Mouse (Mus musculus): ENCODE measurements around the gene Lrtm1. TPM values are rescaled to one million over a fixed set of nuclear protein-coding genes. Genes with fewer than 3 reads are reported as not detected.

Gene Lrtm1
- not detected in 2 replicates for polyA plus RNA-seq (2015; fragmentation: Nextera tagmentation; extraction: Ambion mirVana)

DNA sequence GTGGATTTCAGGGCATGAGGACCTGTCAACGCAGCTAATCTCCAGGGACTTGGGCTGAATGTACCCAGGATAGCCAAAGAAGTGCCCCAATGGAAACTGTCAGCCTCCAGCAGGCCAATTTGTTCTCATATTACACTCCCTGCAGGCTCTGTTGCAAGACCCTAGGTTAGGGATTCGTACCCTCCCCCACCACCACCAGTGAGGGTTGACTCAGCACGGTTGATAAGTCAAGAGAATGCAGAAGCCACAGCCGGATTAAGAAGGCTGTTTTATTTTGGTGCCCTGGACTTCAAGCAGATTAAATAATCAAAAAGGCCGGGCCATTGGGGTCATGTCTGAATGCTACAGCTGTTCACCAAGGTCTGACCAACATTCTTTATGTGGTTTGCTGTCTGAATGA is at the start of gene Lrtm1:
TSS of gene Lrtm1 (plus strand) at position 326 of the 400 bp plus-strand sequence.
- H3K4me3 ChIP-seq (replicated peaks), result no peak within 1 kb of the TSS
- WGBS, result 25% methylated on average over 5 of the region's 5 CpGs
- no peak for ATAC-seq
- no peak within 1 kb of the TSS for H3K27ac ChIP-seq
- H3K9ac ChIP-seq, result no peak within 1 kb of the TSS
- no peaks in the 10 kb centered on the region for H3K9me3 ChIP-seq
- H3K36me3 ChIP-seq, result no peaks in the 10 kb centered on the region
- H3K4me2 ChIP-seq (replicated peaks), result no peak within 1 kb of the TSS
- no peaks in the 10 kb centered on the region for H3K27me3 ChIP-seq (replicated peaks)
- H3K4me1 ChIP-seq (replicated peaks), result no peaks in the 10 kb centered on the region

DNA sequence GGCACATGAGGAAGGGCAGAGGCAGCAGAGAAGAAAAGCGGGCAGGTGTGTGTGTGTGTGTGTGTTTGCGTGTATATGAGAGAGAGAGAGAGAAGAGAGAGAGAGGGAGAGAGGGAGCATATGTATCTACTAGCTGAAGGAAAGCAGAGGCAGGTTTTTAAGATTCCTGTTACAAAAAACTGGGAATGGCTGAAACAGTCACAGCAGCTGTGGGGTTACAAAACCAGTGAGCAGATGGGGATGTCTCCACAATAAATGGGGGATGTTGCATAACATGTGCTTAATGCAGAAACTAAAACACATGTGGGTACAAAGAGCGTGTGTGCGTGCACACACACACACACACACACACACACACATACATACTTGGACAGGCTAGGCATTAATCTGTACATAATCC is 48.8 kb upstream of the Lrtm1 start:
- WGBS, result 84% methylated on average over 4 of the region's 4 CpGs
- H3K9ac ChIP-seq, result no peak overlapping the region

DNA sequence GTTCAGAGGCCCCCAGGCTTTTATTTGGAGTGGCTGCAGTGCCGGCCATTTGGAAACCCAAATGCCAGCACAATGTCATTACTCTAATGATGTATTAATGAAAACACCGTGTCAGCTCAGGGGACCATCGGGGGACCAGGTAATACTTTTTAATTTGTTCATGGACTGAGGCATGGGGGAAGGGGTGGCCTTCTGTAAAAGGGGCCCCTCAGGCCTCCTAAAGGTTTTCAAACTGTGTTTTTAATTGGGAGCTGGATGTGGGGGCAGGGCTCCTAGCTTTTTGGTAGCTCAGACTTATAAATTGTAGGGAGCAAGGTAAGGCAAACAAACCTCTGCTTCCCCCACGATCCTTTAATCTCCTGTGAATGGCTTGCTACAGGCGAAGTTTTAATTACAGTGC is 45.4 kb upstream of the Lrtm1 start:
- no peaks in the 10 kb centered on the region for H3K9me3 ChIP-seq
- WGBS, result 39% methylated on average over 5 of the region's 5 CpGs
- H3K9ac ChIP-seq, result no peak overlapping the region
- no peak overlapping the region for H3K4me3 ChIP-seq (replicated peaks)
- H3K4me2 ChIP-seq (replicated peaks), result no peak overlapping the region
- H3K4me1 ChIP-seq (replicated peaks), result no peaks in the 10 kb centered on the region
- no peaks in the 10 kb centered on the region for H3K27me3 ChIP-seq (replicated peaks)
- H3K27ac ChIP-seq, result no peak overlapping the region
- no peaks in the 10 kb centered on the region for H3K36me3 ChIP-seq
- no peak for ATAC-seq

More for the DNA sequence above, 48.8 kb upstream of the Lrtm1 start:
- no peaks in the 10 kb centered on the region for H3K27me3 ChIP-seq (replicated peaks)
- ATAC-seq, result no peak
- no peaks in the 10 kb centered on the region for H3K36me3 ChIP-seq
- no peaks in the 10 kb centered on the region for H3K4me1 ChIP-seq (replicated peaks)
- H3K4me2 ChIP-seq (replicated peaks), result no peak overlapping the region
- H3K9me3 ChIP-seq, result no peaks in the 10 kb centered on the region
- no peak overlapping the region for H3K27ac ChIP-seq
- H3K4me3 ChIP-seq (replicated peaks), result no peak overlapping the region

DNA sequence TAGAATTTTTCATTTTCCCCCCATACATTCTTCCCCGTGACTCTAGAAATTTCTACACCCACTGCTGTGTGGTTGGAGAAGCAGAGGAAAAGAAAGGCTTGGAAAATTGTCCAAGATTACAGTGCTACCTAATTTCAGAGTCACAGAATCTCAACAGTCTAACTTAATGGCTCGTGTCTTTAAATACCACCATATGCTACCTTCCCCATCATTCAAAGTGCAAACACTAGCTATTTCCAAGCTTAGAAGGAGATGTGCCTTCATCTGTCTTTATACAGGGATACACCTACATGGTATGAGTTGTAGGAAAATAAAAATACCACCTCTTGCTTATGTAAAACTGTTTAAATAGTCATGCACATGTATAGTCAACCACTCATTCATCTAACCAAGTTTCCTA is 38.8 kb upstream of the Lrtm1 start:
- Histone ChIP-seq H3K27ac (no peak overlapping the region), H3K4me2 (replicated peaks) (no peak overlapping the region), H3K36me3 (no peaks in the 10 kb centered on the region), H3K27me3 (replicated peaks) (no peaks in the 10 kb centered on the region), H3K9me3 (no peaks in the 10 kb centered on the region), H3K4me3 (replicated peaks) (no peak overlapping the region), H3K9ac (no peak overlapping the region), H3K4me1 (replicated peaks) (no peaks in the 10 kb centered on the region)
- no peak for ATAC-seq
- 94% methylated on average over 2 of the region's 2 CpGs for WGBS

DNA sequence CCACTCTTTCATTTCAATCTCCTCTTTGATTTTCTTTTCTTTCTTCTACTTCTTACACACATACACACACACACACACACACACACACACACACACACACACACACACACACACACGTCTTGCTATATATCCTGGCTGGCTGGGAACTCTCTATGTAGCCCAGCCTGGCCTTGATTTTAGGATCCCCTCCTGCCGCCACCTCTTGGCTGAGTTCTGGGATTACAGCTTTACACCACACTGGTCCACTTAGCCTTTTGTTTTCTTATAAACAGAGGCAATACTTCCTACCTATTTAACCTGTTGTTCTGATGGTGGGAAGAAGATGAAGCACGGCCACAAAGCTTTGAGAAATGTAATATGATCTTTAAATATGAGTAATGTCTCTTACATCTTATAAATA is 37.5 kb upstream of the Lrtm1 start:
- no peak for ATAC-seq
- Histone ChIP-seq H3K4me1 (replicated peaks) (no peaks in the 10 kb centered on the region), H3K4me3 (replicated peaks) (no peak overlapping the region), H3K9me3 (no peaks in the 10 kb centered on the region), H3K27me3 (replicated peaks) (no peaks in the 10 kb centered on the region), H3K27ac (no peak overlapping the region), H3K4me2 (replicated peaks) (no peak overlapping the region), H3K36me3 (no peaks in the 10 kb centered on the region), H3K9ac (no peak overlapping the region)
- WGBS, result 33% methylated on average over 3 of the region's 3 CpGs

DNA sequence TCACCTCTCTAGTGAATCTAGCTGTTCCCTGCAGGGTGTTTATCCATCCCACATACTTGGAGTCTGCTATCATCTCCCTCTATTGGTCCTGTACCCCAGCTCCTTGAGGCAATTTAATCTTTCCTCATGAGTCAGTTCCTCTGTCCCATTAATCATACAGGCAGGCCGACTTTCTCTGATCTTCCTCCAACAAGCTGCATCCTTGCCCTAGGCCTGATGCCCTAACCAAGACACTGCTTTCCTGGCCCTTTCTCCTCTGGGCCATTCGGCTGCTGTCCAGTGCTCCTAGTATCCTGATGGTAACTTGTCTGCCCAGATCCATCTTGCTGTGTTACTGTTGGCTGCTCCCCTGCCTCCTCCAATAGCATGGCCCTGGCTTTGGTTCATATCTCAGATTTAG is 33.7 kb upstream of the Lrtm1 start:
- no peaks in the 10 kb centered on the region for H3K9me3 ChIP-seq
- H3K4me1 ChIP-seq (replicated peaks), result no peaks in the 10 kb centered on the region
- no peak overlapping the region for H3K4me3 ChIP-seq (replicated peaks)
- WGBS, result 65% methylated on average over 2 of the region's 2 CpGs
- ATAC-seq, result no peak
- H3K36me3 ChIP-seq, result no peaks in the 10 kb centered on the region
- H3K9ac ChIP-seq, result no peak overlapping the region
- no peaks in the 10 kb centered on the region for H3K27me3 ChIP-seq (replicated peaks)
- H3K27ac ChIP-seq, result no peak overlapping the region
- no peak overlapping the region for H3K4me2 ChIP-seq (replicated peaks)

DNA sequence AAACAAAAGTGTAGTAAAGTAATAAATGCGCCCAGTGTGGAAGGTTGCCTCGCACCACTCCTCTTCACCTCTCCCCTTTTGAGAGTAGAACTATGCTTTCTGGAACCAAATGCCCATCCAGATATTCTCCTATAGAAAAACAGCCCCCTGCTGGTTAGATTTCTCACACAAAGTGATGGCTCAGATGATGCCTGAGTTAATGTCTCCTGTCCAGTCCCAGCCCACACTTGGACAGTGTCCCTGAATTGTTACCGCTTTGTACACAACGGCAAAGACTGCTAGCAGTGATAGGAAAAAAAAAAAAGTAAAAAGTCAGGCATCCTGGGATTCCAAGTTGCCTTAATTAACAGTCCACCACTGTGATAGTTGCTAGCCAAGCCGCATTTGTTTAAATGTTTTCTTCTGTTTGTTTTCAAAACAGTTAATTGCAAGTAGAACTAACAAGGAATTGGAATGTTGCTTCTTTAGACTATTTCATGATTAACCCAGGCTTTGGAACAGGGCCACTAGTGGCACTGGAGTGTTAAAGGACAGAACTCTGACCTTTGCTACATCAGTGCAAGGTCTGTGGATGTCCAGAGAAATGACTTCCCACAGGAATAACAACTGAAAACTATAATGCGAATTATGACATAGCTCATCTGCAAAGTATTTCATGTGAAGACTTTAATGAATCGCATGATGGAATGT is 29.7 kb upstream of the Lrtm1 start:
- H3K36me3 ChIP-seq, result no peaks in the 10 kb centered on the region
- no peaks in the 10 kb centered on the region for H3K27me3 ChIP-seq (replicated peaks)
- H3K9me3 ChIP-seq, result no peaks in the 10 kb centered on the region
- H3K27ac ChIP-seq, result no peak overlapping the region
- H3K4me3 ChIP-seq (replicated peaks), result no peak overlapping the region
- WGBS, result 78% methylated on average over 7 of the region's 7 CpGs
- H3K9ac ChIP-seq, result no peak overlapping the region
- no peak overlapping the region for H3K4me2 ChIP-seq (replicated peaks)
- H3K4me1 ChIP-seq (replicated peaks), result no peaks in the 10 kb centered on the region
- no peak for ATAC-seq

DNA sequence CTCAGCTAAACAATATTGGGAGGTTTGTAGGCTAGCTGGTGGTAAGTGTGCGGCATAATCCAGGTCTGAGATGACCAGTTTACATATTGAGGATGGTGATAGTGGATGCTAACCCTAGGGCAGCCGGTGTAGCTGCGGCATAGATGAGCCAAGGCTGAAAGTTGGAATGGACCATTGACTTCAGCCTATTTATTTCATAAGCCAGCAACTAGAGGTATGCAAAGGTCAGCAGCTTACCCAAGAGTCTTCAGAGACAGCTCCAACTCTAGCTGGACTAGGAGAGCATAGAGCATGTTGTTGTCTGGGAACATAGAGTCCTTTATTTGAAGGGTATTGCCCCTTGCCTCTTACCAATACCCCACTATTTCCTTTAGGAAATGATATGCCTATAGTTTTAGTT is 21.4 kb upstream of the Lrtm1 start:
- H3K9me3 ChIP-seq, result no peaks in the 10 kb centered on the region
- H3K4me3 ChIP-seq (replicated peaks), result no peak overlapping the region
- H3K27ac ChIP-seq, result no peak overlapping the region
- H3K9ac ChIP-seq, result no peak overlapping the region
- H3K27me3 ChIP-seq (replicated peaks), result no peaks in the 10 kb centered on the region
- no peak overlapping the region for H3K4me2 ChIP-seq (replicated peaks)
- 96% methylated on average over 3 of the region's 3 CpGs for WGBS
- no peaks in the 10 kb centered on the region for H3K36me3 ChIP-seq
- no peaks in the 10 kb centered on the region for H3K4me1 ChIP-seq (replicated peaks)
- ATAC-seq, result no peak

DNA sequence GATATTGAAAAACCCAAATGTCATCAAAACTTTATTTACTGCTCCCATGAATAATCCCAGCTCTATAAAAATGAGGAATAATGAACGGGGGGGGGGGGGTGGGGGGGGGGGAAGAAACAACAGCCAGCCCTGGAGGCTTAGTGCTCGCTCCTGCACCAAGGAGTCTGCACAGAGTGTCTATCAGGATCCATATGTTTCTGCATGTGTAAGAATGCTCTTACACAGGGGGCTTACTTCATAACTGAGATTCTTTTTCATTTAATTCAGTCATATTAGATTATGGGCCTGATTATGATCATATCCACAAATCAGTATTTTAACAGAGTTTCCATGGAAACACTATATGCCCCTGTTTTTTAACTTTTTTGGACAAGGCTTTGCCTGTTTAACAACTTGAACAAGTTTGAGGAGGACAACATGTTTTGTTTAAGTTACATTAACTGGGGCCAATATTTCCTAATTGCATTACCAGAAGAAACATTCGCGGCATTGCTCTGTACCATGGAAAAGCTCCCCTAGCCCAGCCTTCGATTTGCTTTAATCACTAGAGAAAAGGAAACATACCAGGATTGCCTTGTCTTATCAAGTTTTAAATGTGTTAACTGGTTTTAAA is 12.7 kb upstream of the Lrtm1 start:
- Histone ChIP-seq H3K4me2 (replicated peaks) (no peak overlapping the region), H3K4me3 (replicated peaks) (no peak overlapping the region), H3K4me1 (replicated peaks) (no peaks in the 10 kb centered on the region), H3K27ac (no peak overlapping the region), H3K9ac (no peak overlapping the region), H3K36me3 (no peaks in the 10 kb centered on the region), H3K9me3 (no peaks in the 10 kb centered on the region), H3K27me3 (replicated peaks) (no peaks in the 10 kb centered on the region)
- WGBS, result 80% methylated on average over 5 of the region's 5 CpGs
- no peak for ATAC-seq

DNA sequence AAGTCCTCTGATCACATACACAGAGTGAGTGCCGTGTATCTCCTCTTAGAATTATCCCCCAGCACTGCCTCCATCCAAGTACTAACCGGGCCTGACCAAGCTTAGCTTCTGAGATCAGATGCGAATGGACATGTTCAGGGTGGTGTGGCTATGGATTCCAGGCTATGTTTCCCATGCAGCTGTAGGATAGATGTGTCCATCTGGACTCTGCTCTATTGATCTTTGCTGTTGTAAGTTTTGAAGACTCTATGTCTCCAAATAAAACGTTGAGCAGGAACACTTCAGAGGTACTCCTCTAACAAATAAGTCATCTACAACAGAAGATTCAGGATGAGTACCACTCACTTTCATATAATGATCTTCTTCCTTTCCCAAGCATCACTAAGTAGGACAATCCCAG is 8.4 kb upstream of the Lrtm1 start:
- Histone ChIP-seq H3K27ac (no peak overlapping the region), H3K9me3 (no peaks in the 10 kb centered on the region), H3K4me1 (replicated peaks) (no peaks in the 10 kb centered on the region), H3K27me3 (replicated peaks) (no peaks in the 10 kb centered on the region), H3K4me3 (replicated peaks) (no peak overlapping the region), H3K9ac (no peak overlapping the region), H3K4me2 (replicated peaks) (no peak overlapping the region), H3K36me3 (no peaks in the 10 kb centered on the region)
- no peak for ATAC-seq
- 93% methylated on average over 4 of the region's 4 CpGs for WGBS

DNA sequence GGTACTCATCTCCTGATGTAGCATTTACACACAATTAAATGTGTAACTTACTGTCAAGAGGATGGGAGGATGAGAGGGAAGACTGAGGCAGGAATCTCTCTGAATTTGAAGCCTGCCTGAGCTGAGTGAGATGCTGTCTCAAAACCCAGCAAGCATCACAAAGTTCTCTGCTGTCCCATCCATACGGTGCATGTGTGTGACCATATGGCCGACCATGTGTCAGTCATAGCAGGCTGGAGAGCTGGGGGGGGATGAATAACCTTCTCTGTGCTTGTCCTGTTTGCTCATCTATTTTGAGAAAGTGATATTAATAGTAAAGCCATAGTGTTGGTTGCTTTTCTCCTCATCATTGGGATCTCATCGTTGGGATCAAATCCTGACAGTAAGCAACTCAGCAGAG is 4.8 kb upstream of the Lrtm1 start:
- H3K4me2 ChIP-seq (replicated peaks), result no peak overlapping the region
- WGBS, result 88% methylated on average over 3 of the region's 3 CpGs
- H3K27me3 ChIP-seq (replicated peaks), result no peaks in the 10 kb centered on the region
- no peak for ATAC-seq
- H3K27ac ChIP-seq, result no peak overlapping the region
- H3K9me3 ChIP-seq, result no peaks in the 10 kb centered on the region
- H3K36me3 ChIP-seq, result no peaks in the 10 kb centered on the region
- no peaks in the 10 kb centered on the region for H3K4me1 ChIP-seq (replicated peaks)
- no peak overlapping the region for H3K9ac ChIP-seq
- H3K4me3 ChIP-seq (replicated peaks), result no peak overlapping the region

DNA sequence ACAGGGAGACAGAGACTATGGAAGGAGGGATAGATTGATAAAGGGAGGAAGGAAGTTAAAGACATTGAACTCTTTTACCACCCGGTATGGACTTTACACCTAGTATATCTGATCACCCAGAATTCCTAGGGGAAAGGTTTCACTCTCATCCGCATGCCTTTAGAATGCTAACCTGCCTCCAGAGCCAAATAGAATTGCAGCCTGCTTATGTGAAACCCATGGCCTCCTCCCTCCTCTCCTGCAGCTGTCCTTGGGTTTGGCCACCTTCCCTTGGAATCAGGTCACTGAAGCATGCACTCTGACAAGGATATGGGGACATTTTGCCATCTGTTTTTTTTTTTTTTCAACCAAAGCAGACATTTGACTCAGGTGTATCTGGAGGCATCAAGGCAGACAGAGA is 3.3 kb upstream of the Lrtm1 start:
- no peaks in the 10 kb centered on the region for H3K9me3 ChIP-seq
- no peaks in the 10 kb centered on the region for H3K36me3 ChIP-seq
- H3K4me1 ChIP-seq (replicated peaks), result no peaks in the 10 kb centered on the region
- H3K27me3 ChIP-seq (replicated peaks), result no peaks in the 10 kb centered on the region
- no peak overlapping the region for H3K9ac ChIP-seq
- H3K27ac ChIP-seq, result no peak overlapping the region
- H3K4me3 ChIP-seq (replicated peaks), result no peak overlapping the region
- 63% methylated on average over 2 of the region's 2 CpGs for WGBS
- no peak overlapping the region for H3K4me2 ChIP-seq (replicated peaks)
- ATAC-seq, result 0 out of 2 replicates have a peak, but pooled peaks have one; percentile 36

DNA sequence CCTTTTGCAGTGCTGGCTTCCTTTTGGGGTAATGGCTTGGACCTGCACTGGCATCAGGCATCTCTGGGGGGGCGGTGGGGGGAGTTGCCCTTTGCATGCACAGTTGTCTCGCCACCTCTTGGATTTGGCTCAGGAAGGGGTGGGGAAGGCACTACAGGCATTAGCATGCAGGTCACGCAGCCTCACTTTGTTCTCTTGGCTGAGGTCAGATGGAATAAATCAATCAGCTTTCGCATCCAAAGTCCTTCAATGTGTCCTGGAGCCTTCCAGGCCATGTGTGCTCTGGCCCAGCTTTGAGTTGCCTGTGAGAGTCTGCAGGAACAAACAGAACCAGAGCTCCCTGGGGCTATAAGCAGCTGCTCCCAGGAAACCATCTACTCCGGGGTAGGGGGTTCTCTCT is 2.1 kb upstream of the Lrtm1 start:
- Histone ChIP-seq H3K4me1 (replicated peaks) (no peaks in the 10 kb centered on the region), H3K4me3 (replicated peaks) (no peak overlapping the region), H3K9ac (no peak overlapping the region), H3K9me3 (no peaks in the 10 kb centered on the region), H3K36me3 (no peaks in the 10 kb centered on the region), H3K4me2 (replicated peaks) (no peak overlapping the region), H3K27me3 (replicated peaks) (no peaks in the 10 kb centered on the region), H3K27ac (no peak overlapping the region)
- no peak for ATAC-seq
- WGBS, result 65% methylated on average over 5 of the region's 5 CpGs

All from intestine, embryonic 15.5 days (tissue).